Mouse (Mus musculus): ENCODE data around the gene Fdx1l.

The Fdx1l gene

DNA sequence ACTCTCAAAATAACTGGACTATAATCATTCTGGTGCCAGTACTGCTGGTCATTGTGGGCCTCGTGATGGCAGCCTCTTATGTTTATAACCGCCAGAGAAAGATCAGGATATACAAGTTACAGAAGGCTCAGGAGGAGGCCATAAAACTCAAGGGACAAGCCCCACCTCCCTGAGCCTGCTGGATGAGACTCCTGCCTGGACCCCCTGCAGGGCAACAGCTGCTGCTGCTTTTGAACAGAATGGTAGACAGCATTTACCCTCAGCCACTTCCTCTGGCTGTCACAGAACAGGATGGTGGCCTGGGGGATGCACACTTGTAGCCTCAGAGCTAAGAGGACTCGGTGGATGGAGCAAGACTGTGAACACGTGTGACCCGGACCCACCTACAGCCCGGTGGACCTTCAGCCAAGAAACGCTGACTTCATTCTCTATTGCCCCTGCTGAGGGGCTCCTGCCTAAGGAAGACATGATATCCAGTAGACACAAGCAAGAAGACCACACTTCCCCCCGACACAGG, 45.6 kb downstream of the Fdx1l start:
- DNase-seq = no peak

DNA sequence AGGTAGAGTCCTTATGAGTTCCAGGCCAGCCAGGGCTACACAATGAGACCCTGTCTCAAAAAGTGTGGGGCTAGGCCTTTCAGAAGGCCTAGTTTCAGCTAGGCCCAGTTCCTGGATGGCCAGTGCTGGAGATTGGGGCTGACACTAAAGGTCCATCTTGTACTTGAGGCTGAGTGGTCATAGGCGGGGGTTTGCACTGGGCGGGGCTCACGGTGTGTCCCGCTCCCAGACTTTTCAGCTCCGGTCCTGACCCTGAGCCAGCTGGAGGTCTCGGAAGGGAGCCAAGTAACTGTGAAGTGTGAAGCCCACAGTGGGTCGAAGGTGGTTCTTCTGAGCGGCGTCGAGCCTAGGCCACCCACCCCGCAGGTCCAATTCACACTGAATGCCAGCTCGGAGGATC, 46.6 kb downstream of the Fdx1l start:
- no peak for DNase-seq

DNA sequence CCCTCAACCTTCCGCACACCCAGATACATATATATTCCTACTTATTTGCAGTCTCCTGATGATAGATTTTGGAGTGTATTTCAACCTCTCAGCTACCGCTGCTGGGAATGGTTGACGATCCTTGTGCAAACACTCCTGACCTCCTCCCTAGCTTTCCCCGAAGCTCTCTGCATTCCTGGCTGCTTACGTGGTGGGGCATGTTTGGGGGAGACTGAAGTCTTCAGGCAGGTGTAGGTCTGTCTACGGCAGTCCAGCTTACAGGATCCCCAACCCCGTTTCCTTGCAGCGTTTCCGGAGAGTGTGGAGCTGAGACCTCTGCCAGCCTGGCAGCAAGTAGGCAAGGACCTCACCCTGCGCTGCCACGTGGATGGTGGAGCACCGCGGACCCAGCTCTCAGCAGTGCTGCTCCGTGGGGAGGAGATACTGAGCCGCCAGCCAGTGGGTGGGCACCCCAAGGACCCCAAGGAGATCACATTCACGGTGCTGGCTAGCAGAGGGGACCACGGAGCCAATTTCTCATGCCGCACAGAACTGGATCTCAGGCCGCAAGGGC, 48.1 kb downstream of the Fdx1l start:
- no peak for DNase-seq

DNA sequence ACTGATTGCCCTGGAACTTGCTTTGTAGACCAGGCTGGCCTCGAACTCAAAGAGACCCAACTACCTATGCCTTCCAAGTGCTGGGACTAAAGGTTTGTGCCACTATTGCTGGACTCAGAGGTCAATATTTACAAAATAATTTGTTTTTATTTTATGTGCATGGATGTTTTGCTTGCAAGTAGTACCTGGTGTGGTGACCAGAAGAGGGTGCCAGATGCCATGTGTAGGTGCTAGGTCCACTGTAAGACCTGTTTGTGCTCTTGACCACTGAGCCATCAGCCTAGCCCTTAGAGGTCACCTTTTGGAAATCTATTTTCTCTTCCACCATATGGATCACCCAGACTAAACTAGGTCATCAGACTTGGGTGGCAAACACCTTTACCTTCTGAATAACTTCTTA, 50.7 kb downstream of the Fdx1l start:
- DNase-seq = no peak

DNA sequence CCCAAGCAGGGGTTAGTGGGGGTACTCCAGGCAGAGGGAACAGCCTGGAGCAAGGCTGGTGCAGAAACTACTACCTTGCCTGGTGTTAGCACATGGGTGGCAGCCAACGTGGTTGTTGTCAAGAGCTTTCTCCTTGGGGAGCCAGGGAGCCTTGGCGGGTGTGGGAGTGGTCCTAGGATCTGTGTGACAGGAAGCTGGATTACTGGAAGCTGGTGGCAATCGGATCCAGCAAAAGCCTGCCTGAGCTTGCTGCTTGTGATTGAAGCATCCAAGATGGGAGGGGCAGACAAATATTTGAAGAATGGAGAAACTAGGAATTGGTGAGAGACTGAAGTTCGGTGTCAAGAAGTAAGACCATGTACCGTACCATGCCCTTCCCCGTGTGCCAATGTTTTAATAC, 51.1 kb downstream of the Fdx1l start:
- no peak for DNase-seq

- no peak for DNase-seq
Observed at GRCm38 (mm10) chr9:21021363-21021762, 52.1 kb downstream of the Fdx1l start.

DNA sequence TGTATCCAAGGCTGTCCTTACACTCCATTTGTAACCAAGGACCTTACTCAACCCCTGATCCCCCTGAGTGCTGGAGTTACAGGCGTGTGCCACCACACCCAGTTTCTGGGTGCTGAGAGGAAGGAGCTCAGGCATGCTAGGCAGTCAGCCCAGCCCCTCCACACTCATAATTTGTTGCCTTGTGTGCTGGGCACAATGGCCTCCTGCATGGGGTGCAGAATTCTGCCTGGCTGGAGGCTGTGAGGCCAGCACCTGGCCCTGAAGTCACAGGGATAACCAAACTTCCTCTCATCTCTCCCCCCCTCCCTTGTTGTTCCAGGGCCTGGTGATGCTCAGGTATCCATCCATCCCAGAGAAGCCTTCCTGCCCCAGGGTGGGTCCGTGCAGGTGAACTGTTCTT, 54.8 kb downstream of the Fdx1l start:
- no peak for DNase-seq

Data from kidney, postnatal 36 days (tissue).